Mouse (Mus musculus): Measurements from ENCODE around the gene Bcl2.

DNA sequence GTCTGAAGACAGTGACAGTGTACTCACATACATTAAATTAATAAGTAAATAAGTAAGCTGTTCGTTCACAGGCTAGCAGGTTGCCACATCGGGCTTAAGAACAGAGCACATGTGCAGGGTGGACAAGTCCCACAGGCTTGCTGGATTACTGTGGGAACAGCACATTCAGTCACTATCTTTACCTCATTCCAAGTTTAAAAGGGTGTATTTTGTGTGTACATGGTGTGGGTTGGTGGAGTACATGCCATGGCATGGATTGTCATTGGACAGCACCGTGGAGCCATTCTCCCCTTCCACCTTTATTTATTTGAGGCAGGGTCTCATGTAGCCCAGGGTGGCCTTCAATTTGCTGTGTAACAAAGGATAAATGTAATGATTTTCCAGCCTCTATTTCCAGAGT, 2.1 kb upstream of the Bcl2 start:
- TF ChIP-seq POLR2A (IDR thresholded peaks at IDR 0.05; ENCODE audit: insufficient read depth, low read depth, low read length) (no peak), CTCF (IDR thresholded peaks at IDR 0.05) (no peak)

Data from heart, adult 2 months (tissue).